Mouse (Mus musculus) liver, postnatal 0 days (tissue): Measurements from ENCODE around the gene Traf3. TPM values are rescaled to one million over a fixed set of nuclear protein-coding genes. Genes with fewer than 3 reads are reported as not detected.

Experiments used
- ATAC-seq: fragments of 200-750 bp; cut with Nextera tagmentation; 2 replicates; pipeline ENCODE4 v1.8.0; 2017; ENCODE audit warnings: mild to moderate bottlenecking, moderate library complexity
- DNase-seq: peaks from one replicate; pipeline ENCODE4 v3.0.0-alpha.2; 2016
- H3K27ac ChIP-seq: fragments of 300-500 bp; sonication (generic); 2 replicates; pipeline ENCODE4 v1.5.1; 2014; ENCODE audit warnings: antibody characterized with exemption, moderate library complexity, mild to moderate bottlenecking, low read depth
- H3K27me3 ChIP-seq: fragments of 300-500 bp; sonication (generic); 2 replicates; pipeline ENCODE4 v1.6.1; 2014; ENCODE audit warnings: low read length, control low read depth, mixed read lengths; ENCODE audit not compliant: insufficient read depth
- H3K36me3 ChIP-seq: fragments of 300-500 bp; sonication (generic); replicated peaks from 2 replicates; pipeline ENCODE4 v1.6.1; 2014; ENCODE audit warnings: mild to moderate bottlenecking, control low read depth, low read length, moderate library complexity, mixed read lengths; ENCODE audit not compliant: insufficient read depth
- H3K4me1 ChIP-seq: fragments of 300-500 bp; sonication (generic); 2 replicates; pipeline ENCODE4 v1.6.1; 2014; ENCODE audit warnings: antibody characterized with exemption, mild to moderate bottlenecking, control low read depth; ENCODE audit not compliant: insufficient read depth
- H3K4me2 ChIP-seq: fragments of 300-500 bp; sonication (generic); 2 replicates; pipeline ENCODE4 v1.6.1; 2014; ENCODE audit warnings: low read depth, mild to moderate bottlenecking, low read length, moderate library complexity, mixed read lengths
- H3K4me3 ChIP-seq: fragments of 300-500 bp; sonication (generic); 2 replicates; pipeline ENCODE4 v1.5.1; 2014; ENCODE audit warnings: low read depth, low read length
- H3K9ac ChIP-seq: fragments of 300-500 bp; sonication (generic); replicated peaks from 2 replicates; pipeline ENCODE4 v1.6.1; 2014; ENCODE audit warnings: mild to moderate bottlenecking, moderate library complexity
- H3K9me3 ChIP-seq: fragments of 300-500 bp; sonication (generic); 2 replicates; pipeline ENCODE4 v1.6.1; 2016; ENCODE audit warnings: mild to moderate bottlenecking, control low read depth, low read length, mixed read lengths
- CTCF ChIP-seq: sonication (generic); IDR thresholded peaks from 2 replicates; pipeline ENCODE4 v1.5.1; 2016; ENCODE audit warnings: antibody characterized with exemption, low read depth
- EP300 ChIP-seq: IDR thresholded peaks from 2 replicates; pipeline ENCODE4 v1.6.1; 2016; ENCODE audit warnings: antibody characterized with exemption, low read depth, mild to moderate bottlenecking
- WGBS: fragments of 180-500 bp; shearing (Covaris S2); extraction: QIAGEN DNeasy Blood & Tissue Kit; methylation state at CpG from one replicate; pipeline ENCODE4 v1.1.7; 2014; ENCODE audit not compliant: insufficient replicate concordance; 5-methylcytosine and 5-hydroxymethylcytosine counted together
- polyA plus RNA-seq: library from polyadenylated mRNA; unstranded; fragments of >200 nt; fragmentation: Nextera tagmentation; extraction: Ambion mirVana; gene quantifications from 2 replicates; pipeline ENCODE4 v1.2.1, GENCODE M21; 2015

Gene Traf3
- polyA plus RNA-seq, 1 experiment from 2014 or later, result 1.9 TPM

GRCm38 (mm10) chr12:111266592-111266991 is 100.4 kb downstream of the Traf3 start:
- TF ChIP-seq CTCF, result no peak
- TF ChIP-seq EP300, result no peak; the same call in 1 of the 2 replicates
- H3K4me1 ChIP-seq, result peaks cover 16% of the 10 kb centered on the region
- no peak for DNase-seq
- peak overlapping the region; percentile 44; the same call in 1 of the 2 replicates for H3K4me2 ChIP-seq
- no peak overlapping the region for H3K9ac ChIP-seq
- H3K27ac ChIP-seq, result 0 out of 2 replicates have a peak overlapping the region, but pooled peaks have one; percentile 39
- H3K4me3 ChIP-seq, result no peak overlapping the region
- peaks cover 17% of the 10 kb centered on the region for H3K27me3 ChIP-seq
- peaks cover 17% of the 10 kb centered on the region for H3K36me3 ChIP-seq
- 60% methylated on average over 12 of the region's 12 CpGs for WGBS
- H3K9me3 ChIP-seq, result no peaks in the 10 kb centered on the region
- peak; percentile 35 for ATAC-seq

- peaks cover 16% of the 10 kb centered on the region for H3K4me1 ChIP-seq
- H3K36me3 ChIP-seq, result peaks cover 12% of the 10 kb centered on the region; the same call in 1 of the 2 replicates
- H3K9ac ChIP-seq, result no peak overlapping the region; the same call in 1 of the 2 replicates
- TF ChIP-seq EP300, result no peak
- peak; percentile 45 for TF ChIP-seq CTCF
- peaks cover 29% of the 10 kb centered on the region for H3K27me3 ChIP-seq
- ATAC-seq, result peak; percentile 81
- no peaks in the 10 kb centered on the region for H3K9me3 ChIP-seq
- 40% methylated on average over 4 of the region's 4 CpGs for WGBS
- H3K27ac ChIP-seq, result 0 out of 2 replicates have a peak overlapping the region, but pooled peaks have one; percentile 39
- H3K4me3 ChIP-seq, result no peak overlapping the region
- DNase-seq, result no peak
- peak overlapping the region; percentile 44 for H3K4me2 ChIP-seq
These were observed 101.6 kb downstream of the Traf3 start for GRCm38 (mm10) chr12:111267673-111268325.

- H3K9me3 ChIP-seq, result no peaks in the 10 kb centered on the region
- DNase-seq, result no peak
- no peaks in the 10 kb centered on the region for H3K36me3 ChIP-seq
- no peak within 1 kb of the TSS for H3K9ac ChIP-seq
- ATAC-seq, result no peak
- peak within 1 kb of the TSS; percentile 13 for H3K4me2 ChIP-seq
- no peak within 1 kb of the TSS for H3K4me3 ChIP-seq
- TF ChIP-seq EP300 (no peak), CTCF (no peak)
- H3K27ac ChIP-seq, result no peak within 1 kb of the TSS
- peaks cover 32% of the 10 kb centered on the region for H3K4me1 ChIP-seq
- H3K27me3 ChIP-seq, result peaks cover 58% of the 10 kb centered on the region
- WGBS, result 32% methylated on average over 25 of the region's 25 CpGs
These were observed 104.6 kb downstream of the Traf3 start, which contains the start of gene Amn for GRCm38 (mm10) chr12:111270629-111271277. Amn (plus strand) TSS chr12:111271095.

- peaks cover 65% of the 10 kb centered on the region for H3K27me3 ChIP-seq
- peaks cover 32% of the 10 kb centered on the region for H3K4me1 ChIP-seq
- no peak for ATAC-seq
- no peak overlapping the region for H3K9ac ChIP-seq
- 11% methylated on average over 27 of the region's 28 CpGs for WGBS
- TF ChIP-seq CTCF (no peak), EP300 (no peak)
- H3K27ac ChIP-seq, result no peak overlapping the region
- no peak overlapping the region for H3K4me3 ChIP-seq
- no peaks in the 10 kb centered on the region for H3K9me3 ChIP-seq
- peak overlapping the region; percentile 13; the same call in 1 of the 2 replicates for H3K4me2 ChIP-seq
- H3K36me3 ChIP-seq, result no peaks in the 10 kb centered on the region
- DNase-seq, result no peak
These were observed 105.2 kb downstream of the Traf3 start for GRCm38 (mm10) chr12:111271406-111271805.

- Histone ChIP-seq H3K36me3 (no peaks in the 10 kb centered on the region), H3K27ac (no peak overlapping the region), H3K4me2 (peak overlapping the region; percentile 13; the same call in 1 of the 2 replicates), H3K4me3 (no peak overlapping the region), H3K4me1 (peaks cover 32% of the 10 kb centered on the region), H3K27me3 (peaks cover 71% of the 10 kb centered on the region), H3K9ac (no peak overlapping the region), H3K9me3 (no peaks in the 10 kb centered on the region)
- 12% methylated on average over 8 of the region's 8 CpGs for WGBS
- ATAC-seq, result no peak
- no peak for TF ChIP-seq EP300
- TF ChIP-seq CTCF, result no peak
- DNase-seq, result no peak
These were observed 105.8 kb downstream of the Traf3 start for GRCm38 (mm10) chr12:111271966-111272365.

GRCm38 (mm10) chr12:111272420-111272819 is 106.2 kb downstream of the Traf3 start:
- H3K4me2 ChIP-seq, result no peak overlapping the region
- H3K27me3 ChIP-seq, result peaks cover 73% of the 10 kb centered on the region
- 20% methylated on average over 12 of the region's 12 CpGs for WGBS
- no peak overlapping the region for H3K9ac ChIP-seq
- no peaks in the 10 kb centered on the region for H3K36me3 ChIP-seq
- H3K27ac ChIP-seq, result no peak overlapping the region
- ATAC-seq (no peak), DNase-seq (peak; percentile 86)
- no peak overlapping the region for H3K4me3 ChIP-seq
- no peaks in the 10 kb centered on the region for H3K9me3 ChIP-seq
- peaks cover 31% of the 10 kb centered on the region for H3K4me1 ChIP-seq
- TF ChIP-seq EP300 (no peak), CTCF (peak; percentile 94)
